Mouse (Mus musculus): ENCODE data around the gene Dnajb1. TPM values are rescaled to one million over a fixed set of nuclear protein-coding genes. Genes with fewer than 3 reads are reported as not detected.

Gene Dnajb1
- polyA plus RNA-seq, 1 experiment from 2014 or later = 69.6 TPM

DNA sequence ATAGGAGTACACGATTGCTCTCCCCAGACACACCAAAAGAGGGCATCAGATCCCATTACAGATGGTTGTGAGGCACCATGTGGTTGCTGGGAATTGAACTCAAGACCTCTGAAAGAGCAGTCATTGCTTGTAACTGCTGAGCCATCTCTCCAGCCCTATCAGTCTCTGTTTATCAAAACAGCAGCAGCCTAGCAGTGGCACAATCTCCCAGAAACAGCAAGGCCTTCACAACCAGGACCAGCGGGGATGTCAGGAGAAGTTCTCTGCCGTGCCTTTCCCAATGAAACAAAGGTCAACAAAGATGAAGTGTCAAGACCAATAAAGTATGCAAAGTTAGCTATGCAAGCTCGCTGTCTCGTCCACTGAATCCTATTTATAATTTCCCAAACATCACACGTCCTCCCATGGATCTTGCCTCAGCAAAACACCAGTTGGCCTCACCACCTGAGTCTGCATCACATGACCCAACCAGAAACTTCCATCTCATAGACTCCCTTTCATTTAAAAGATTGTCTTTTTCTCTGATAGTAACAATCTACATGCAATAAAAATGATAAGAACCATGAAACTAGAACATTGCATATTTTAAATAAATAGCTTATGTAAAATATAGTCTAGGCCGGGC is 24.2 kb downstream of the Dnajb1 start:
- Histone ChIP-seq H3K4me3 (replicated peaks; ENCODE audit: low read length) (no peak overlapping the region), H3K4me2 (ENCODE audit: low read depth, low read length) (no peak overlapping the region), H3K27me3 (ENCODE audit: control insufficient read depth, insufficient read depth, low read length) (no peaks in the 10 kb centered on the region), H3K36me3 (ENCODE audit: control insufficient read depth, insufficient read depth, low read length) (no peaks in the 10 kb centered on the region), H3K4me1 (ENCODE audit: control insufficient read depth, insufficient read depth, low read length) (no peaks in the 10 kb centered on the region), H3K27ac (ENCODE audit: low read length) (no peak overlapping the region), H3K9ac (ENCODE audit: low read length) (no peak overlapping the region), H3K9me3 (replicated peaks; ENCODE audit: control insufficient read depth, low read length) (peaks cover 6% of the 10 kb centered on the region)
- ATAC-seq (ENCODE audit: insufficient read depth, low FRiP score) = no peak
- WGBS = 85% methylated on average over 7 of the region's 7 CpGs

DNA sequence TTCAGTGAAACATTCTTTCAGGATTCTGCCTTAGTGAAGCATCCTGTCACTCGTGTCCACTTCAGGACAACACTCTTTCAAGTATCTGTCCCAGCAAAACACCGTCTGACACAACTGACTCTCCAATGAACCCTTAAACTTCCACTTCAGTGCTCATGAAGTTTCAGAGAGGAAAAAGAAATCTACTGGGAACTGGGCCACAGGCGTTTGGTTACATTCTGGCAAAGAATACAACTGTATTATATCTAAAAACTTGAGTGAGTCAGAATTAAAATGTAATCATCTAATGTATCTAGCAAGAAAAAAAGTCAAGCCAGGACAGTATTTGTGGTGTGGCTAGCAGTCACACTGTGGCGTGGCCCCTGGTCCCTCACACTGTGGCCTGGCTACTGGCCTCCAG is 30.9 kb downstream of the Dnajb1 start:
- H3K27ac ChIP-seq (ENCODE audit: low read length) = no peak overlapping the region
- no peak overlapping the region for H3K9ac ChIP-seq (ENCODE audit: low read length)
- H3K4me2 ChIP-seq (ENCODE audit: low read depth, low read length) = no peak overlapping the region
- no peak overlapping the region for H3K4me3 ChIP-seq (replicated peaks; ENCODE audit: low read length)
- WGBS = 62% methylated on average over 4 of the region's 4 CpGs
- H3K27me3 ChIP-seq (ENCODE audit: control insufficient read depth, insufficient read depth, low read length) = no peaks in the 10 kb centered on the region
- ATAC-seq (ENCODE audit: insufficient read depth, low FRiP score) = no peak
- H3K9me3 ChIP-seq (replicated peaks; ENCODE audit: control insufficient read depth, low read length) = peaks cover 6% of the 10 kb centered on the region
- H3K4me1 ChIP-seq (ENCODE audit: control insufficient read depth, insufficient read depth, low read length) = no peaks in the 10 kb centered on the region
- H3K36me3 ChIP-seq (ENCODE audit: control insufficient read depth, insufficient read depth, low read length) = no peaks in the 10 kb centered on the region

DNA sequence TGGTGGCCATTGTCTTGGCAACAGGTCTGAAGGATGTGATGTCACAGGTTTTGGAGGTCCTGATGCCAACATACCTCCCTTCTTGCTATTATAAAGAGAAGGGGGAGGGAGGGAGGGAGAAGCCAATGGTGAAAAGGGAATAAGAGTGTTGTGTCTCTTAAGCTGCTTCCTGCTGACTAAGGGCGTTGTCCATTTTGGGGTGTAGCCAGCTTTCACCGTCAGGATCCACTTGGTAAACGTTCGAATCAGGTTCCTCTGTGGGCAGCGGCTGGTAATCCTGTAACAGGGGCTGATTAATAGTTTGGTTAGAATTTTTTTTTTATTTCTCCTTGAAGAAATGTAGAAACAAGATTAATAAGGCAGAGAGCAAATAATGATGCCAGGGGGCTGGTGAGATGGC is 31.7 kb downstream of the Dnajb1 start:
- Histone ChIP-seq H3K4me2 (ENCODE audit: low read depth, low read length) (no peak overlapping the region), H3K9ac (ENCODE audit: low read length) (no peak overlapping the region), H3K36me3 (ENCODE audit: control insufficient read depth, insufficient read depth, low read length) (no peaks in the 10 kb centered on the region), H3K4me1 (ENCODE audit: control insufficient read depth, insufficient read depth, low read length) (no peaks in the 10 kb centered on the region), H3K27me3 (ENCODE audit: control insufficient read depth, insufficient read depth, low read length) (no peaks in the 10 kb centered on the region), H3K27ac (ENCODE audit: low read length) (no peak overlapping the region), H3K4me3 (replicated peaks; ENCODE audit: low read length) (no peak overlapping the region), H3K9me3 (replicated peaks; ENCODE audit: control insufficient read depth, low read length) (peaks cover 6% of the 10 kb centered on the region)
- WGBS = 41% methylated on average over 5 of the region's 5 CpGs
- ATAC-seq (ENCODE audit: insufficient read depth, low FRiP score) = no peak

DNA sequence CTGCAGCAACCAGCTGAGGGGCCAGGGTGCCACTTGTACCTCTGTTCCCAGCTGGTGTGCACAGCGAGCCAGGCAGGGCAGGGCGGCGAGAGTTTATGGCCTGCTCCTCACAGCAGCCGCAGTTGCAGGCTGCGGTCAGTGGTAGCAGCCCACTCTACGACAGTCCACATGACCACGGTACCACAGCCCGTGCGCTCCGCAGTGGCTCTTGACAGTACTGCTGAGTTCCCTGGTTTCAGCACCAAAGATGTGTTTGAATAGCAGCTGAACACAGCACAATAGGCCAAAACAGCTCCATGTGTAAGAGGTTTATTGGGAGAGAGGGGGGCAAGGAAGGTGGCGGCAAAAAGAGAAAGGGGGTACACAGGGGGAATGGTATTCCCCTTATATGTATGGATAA is 39.5 kb downstream of the Dnajb1 start:
- H3K27me3 ChIP-seq (ENCODE audit: control insufficient read depth, insufficient read depth, low read length) = no peaks in the 10 kb centered on the region
- no peak overlapping the region for H3K4me3 ChIP-seq (replicated peaks; ENCODE audit: low read length)
- 95% methylated on average over 11 of the region's 11 CpGs for WGBS
- no peak overlapping the region for H3K9ac ChIP-seq (ENCODE audit: low read length)
- H3K4me2 ChIP-seq (ENCODE audit: low read depth, low read length) = no peak overlapping the region
- ATAC-seq (ENCODE audit: insufficient read depth, low FRiP score) = no peak
- H3K27ac ChIP-seq (ENCODE audit: low read length) = no peak overlapping the region
- no peaks in the 10 kb centered on the region for H3K4me1 ChIP-seq (ENCODE audit: control insufficient read depth, insufficient read depth, low read length)
- H3K9me3 ChIP-seq (replicated peaks; ENCODE audit: control insufficient read depth, low read length) = no peaks in the 10 kb centered on the region
- no peaks in the 10 kb centered on the region for H3K36me3 ChIP-seq (ENCODE audit: control insufficient read depth, insufficient read depth, low read length)

DNA sequence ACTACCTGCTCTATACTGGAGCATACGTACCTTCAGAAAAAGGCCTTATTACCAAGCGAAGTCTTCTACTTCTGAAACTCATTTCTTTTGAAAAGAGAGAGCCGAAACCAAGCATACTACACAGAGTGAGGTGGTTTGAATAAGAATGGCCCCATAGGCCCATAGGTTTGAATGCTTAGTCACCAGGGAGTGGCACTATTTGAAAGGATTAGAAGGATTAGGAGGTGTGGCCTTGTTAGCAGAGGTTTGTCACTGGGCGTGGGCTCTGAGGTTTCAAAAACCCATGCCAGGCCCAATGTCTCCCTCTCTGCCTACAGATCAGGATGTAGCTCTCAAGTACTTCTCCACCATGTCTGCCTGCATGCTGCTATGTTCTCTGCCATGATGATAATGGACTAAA is 40.0 kb downstream of the Dnajb1 start:
- WGBS = 88% methylated on average over 4 of the region's 4 CpGs
- no peaks in the 10 kb centered on the region for H3K36me3 ChIP-seq (ENCODE audit: control insufficient read depth, insufficient read depth, low read length)
- peaks cover under 1% of the 10 kb centered on the region; the same call in 1 of the 2 replicates for H3K4me1 ChIP-seq (ENCODE audit: control insufficient read depth, insufficient read depth, low read length)
- H3K4me3 ChIP-seq (replicated peaks; ENCODE audit: low read length) = no peak overlapping the region
- H3K27ac ChIP-seq (ENCODE audit: low read length) = no peak overlapping the region
- no peaks in the 10 kb centered on the region for H3K9me3 ChIP-seq (replicated peaks; ENCODE audit: control insufficient read depth, low read length)
- no peak for ATAC-seq (ENCODE audit: insufficient read depth, low FRiP score)
- H3K27me3 ChIP-seq (ENCODE audit: control insufficient read depth, insufficient read depth, low read length) = no peaks in the 10 kb centered on the region
- H3K9ac ChIP-seq (ENCODE audit: low read length) = no peak overlapping the region
- H3K4me2 ChIP-seq (ENCODE audit: low read depth, low read length) = no peak overlapping the region

DNA sequence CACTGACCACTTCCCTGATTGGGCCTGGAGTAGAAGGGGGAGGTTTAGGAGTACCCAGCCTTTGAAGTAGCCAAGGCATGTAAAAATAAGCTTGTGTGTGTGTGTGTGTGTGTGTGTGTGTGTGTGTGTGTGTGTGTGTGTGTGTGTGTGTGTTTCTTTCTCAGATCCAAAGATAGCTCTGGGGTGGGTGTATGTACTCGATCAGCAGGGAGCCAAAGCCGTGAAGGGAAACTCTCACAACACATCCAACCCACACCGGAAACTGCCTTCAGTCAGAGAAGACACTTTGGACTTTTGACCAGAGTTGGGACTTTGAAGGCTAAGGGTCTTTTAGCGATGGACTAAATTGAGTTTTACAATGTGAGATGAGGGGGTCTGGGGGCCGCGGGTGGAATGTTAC is 41.7 kb downstream of the Dnajb1 start:
- Histone ChIP-seq H3K9me3 (replicated peaks; ENCODE audit: control insufficient read depth, low read length) (no peaks in the 10 kb centered on the region), H3K4me1 (ENCODE audit: control insufficient read depth, insufficient read depth, low read length) (peaks cover 10% of the 10 kb centered on the region), H3K4me3 (replicated peaks; ENCODE audit: low read length) (no peak overlapping the region), H3K4me2 (ENCODE audit: low read depth, low read length) (no peak overlapping the region), H3K9ac (ENCODE audit: low read length) (no peak overlapping the region), H3K27ac (ENCODE audit: low read length) (no peak overlapping the region), H3K36me3 (ENCODE audit: control insufficient read depth, insufficient read depth, low read length) (no peaks in the 10 kb centered on the region), H3K27me3 (ENCODE audit: control insufficient read depth, insufficient read depth, low read length) (no peaks in the 10 kb centered on the region)
- ATAC-seq (ENCODE audit: insufficient read depth, low FRiP score) = no peak
- WGBS = 90% methylated on average over 6 of the region's 6 CpGs

DNA sequence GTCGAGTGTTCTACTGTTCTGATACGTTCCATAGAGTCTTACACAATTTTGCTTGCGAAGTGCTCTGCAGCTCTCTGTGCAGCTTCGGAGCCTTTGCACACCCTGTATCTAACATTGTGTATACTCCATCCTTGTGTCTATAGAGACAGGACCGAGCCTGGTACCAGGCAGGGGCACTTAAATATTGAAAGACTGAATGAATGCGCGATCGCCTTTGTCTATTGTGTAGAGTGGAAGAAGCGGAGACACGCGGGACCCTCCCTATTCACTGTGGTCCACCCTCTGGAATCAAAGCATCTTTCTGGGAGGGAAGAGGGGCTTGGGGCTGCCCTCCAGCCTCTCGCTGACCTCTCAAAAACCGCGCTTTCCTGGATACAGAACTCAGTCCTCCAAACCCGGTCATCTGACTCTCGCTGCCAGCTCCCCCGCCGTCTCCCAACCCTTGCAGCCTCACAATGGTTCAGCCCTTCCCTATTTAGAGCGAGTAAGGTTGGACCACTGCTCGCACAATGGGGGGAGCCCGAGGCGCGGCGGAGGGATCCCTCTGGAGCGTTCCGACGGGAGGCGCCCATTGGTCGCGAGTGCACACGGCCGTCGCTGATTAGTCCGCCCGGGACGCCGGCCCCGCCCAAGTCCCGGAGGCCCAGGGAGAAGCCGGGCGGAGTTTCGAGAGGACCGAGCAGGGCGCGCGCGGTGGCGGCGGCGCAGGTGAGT is 44.2 kb downstream of the Dnajb1 start, which contains the start of gene Gipc1:
Gipc1 (plus strand) TSS at position 648 of the 714 bp plus-strand sequence.
- Histone ChIP-seq H3K36me3 (ENCODE audit: control insufficient read depth, insufficient read depth, low read length) (no peaks in the 10 kb centered on the region), H3K4me3 (replicated peaks; ENCODE audit: low read length) (peak within 1 kb of the TSS; percentile 91), H3K4me1 (ENCODE audit: control insufficient read depth, insufficient read depth, low read length) (peaks cover 18% of the 10 kb centered on the region), H3K27me3 (ENCODE audit: control insufficient read depth, insufficient read depth, low read length) (no peaks in the 10 kb centered on the region), H3K9ac (ENCODE audit: low read length) (peak within 1 kb of the TSS; percentile 93), H3K4me2 (ENCODE audit: low read depth, low read length) (peak within 1 kb of the TSS; percentile 84), H3K9me3 (replicated peaks; ENCODE audit: control insufficient read depth, low read length) (no peaks in the 10 kb centered on the region), H3K27ac (ENCODE audit: low read length) (peak within 1 kb of the TSS; percentile 90)
- peak; percentile 95 for ATAC-seq (ENCODE audit: insufficient read depth, low FRiP score)
- 3% methylated on average over 50 of the region's 50 CpGs for WGBS

DNA sequence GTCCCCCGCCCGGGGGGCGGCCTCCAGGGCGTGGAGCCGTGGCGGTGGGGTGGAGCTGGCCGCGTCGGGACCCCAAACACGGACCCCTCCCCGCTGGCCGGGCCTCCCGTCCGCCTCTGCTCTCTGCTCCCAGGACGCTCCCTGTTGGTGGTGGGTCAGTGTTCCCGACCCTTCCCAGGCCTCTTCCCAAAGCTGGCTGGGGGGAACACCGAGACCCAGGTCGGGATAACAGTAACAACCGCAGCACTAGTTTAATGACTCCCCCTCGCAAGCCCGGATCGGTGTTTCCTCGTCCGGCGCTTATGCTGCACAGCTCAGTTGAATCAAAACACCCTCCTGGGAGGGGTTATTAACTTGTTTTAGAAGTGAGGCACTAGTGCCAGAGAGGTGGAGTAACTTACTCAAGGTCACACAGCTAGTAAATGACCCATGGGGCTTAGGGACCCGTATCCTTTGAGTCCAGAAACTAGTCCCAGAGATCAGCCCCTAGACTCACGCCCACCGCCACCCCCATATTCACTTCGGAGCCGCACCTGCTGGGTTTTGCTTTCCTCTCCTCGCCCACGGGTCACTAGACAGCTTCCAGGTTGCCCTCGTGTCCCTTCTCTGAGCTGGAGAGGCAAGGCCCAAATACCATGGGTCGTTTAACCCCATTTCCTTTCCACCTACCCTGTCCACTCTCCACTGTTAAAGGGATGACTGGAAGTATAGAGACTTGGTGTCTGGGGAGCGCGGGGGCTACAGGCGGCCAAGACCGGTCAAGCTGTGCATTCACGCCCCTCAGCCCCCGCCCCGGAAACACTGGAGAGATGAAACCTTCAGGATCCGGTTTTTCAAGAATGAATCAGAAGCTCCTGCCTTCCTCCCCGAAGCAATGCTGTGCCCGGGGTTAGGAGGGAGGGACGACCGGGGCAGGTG is 45.0 kb downstream of the Dnajb1 start:
- Histone ChIP-seq H3K4me3 (replicated peaks; ENCODE audit: low read length) (peak overlapping the region; percentile 91), H3K9me3 (replicated peaks; ENCODE audit: control insufficient read depth, low read length) (no peaks in the 10 kb centered on the region), H3K4me2 (ENCODE audit: low read depth, low read length) (peak overlapping the region; percentile 83), H3K4me1 (ENCODE audit: control insufficient read depth, insufficient read depth, low read length) (peaks cover 19% of the 10 kb centered on the region), H3K27me3 (ENCODE audit: control insufficient read depth, insufficient read depth, low read length) (no peaks in the 10 kb centered on the region), H3K9ac (ENCODE audit: low read length) (peak overlapping the region; percentile 93), H3K36me3 (ENCODE audit: control insufficient read depth, insufficient read depth, low read length) (no peaks in the 10 kb centered on the region), H3K27ac (ENCODE audit: low read length) (peak overlapping the region; percentile 90)
- peak; percentile 22; the same call in 1 of the 2 replicates for ATAC-seq (ENCODE audit: insufficient read depth, low FRiP score)
- under 1% methylated on average over 45 of the region's 46 CpGs for WGBS

DNA sequence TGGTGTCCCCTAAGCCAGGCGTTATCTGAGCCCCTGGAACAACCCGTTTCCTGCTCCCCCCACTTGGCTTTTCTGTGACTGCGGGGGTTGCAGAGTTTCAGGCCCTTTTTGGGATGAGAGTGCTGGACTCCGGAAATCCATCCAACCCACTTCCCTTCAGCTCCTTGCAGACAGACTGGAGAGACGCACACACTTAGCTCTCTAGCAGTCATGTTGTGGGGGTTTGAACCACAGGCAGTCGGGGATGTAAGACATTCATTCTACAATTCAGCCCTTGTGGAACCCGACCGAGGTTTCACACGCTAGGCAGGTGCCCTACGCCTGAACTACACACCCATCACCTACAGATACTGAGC is 45.6 kb downstream of the Dnajb1 start:
- ATAC-seq (ENCODE audit: insufficient read depth, low FRiP score) = no peak
- peaks cover 19% of the 10 kb centered on the region for H3K4me1 ChIP-seq (ENCODE audit: control insufficient read depth, insufficient read depth, low read length)
- H3K36me3 ChIP-seq (ENCODE audit: control insufficient read depth, insufficient read depth, low read length) = no peaks in the 10 kb centered on the region
- peak overlapping the region; percentile 83 for H3K4me2 ChIP-seq (ENCODE audit: low read depth, low read length)
- H3K4me3 ChIP-seq (replicated peaks; ENCODE audit: low read length) = peak overlapping the region; percentile 91
- peak overlapping the region; percentile 93 for H3K9ac ChIP-seq (ENCODE audit: low read length)
- H3K27me3 ChIP-seq (ENCODE audit: control insufficient read depth, insufficient read depth, low read length) = no peaks in the 10 kb centered on the region
- H3K9me3 ChIP-seq (replicated peaks; ENCODE audit: control insufficient read depth, low read length) = no peaks in the 10 kb centered on the region
- peak overlapping the region; percentile 90 for H3K27ac ChIP-seq (ENCODE audit: low read length)
- 29% methylated on average over 10 of the region's 10 CpGs for WGBS

All from stomach, embryonic 16.5 days (tissue).